Mouse (Mus musculus) CH12.LX (cell line): ENCODE measurements around the gene Wdfy4. TPM values are rescaled to one million over a fixed set of nuclear protein-coding genes. Genes with fewer than 3 reads are reported as not detected.

ENCODE experiments used
- DNase-seq: peaks from one replicate; pipeline ENCODE4 v3.0.0-alpha.2; 2013; ENCODE audit errors: extremely low read depth
- H3K27ac ChIP-seq: 2 replicates; pipeline ENCODE4 v1.5.1; 2012; ENCODE audit warnings: low read depth, mild to moderate bottlenecking, control low read depth, moderate library complexity; ENCODE audit not compliant: insufficient read depth
- H3K27me3 ChIP-seq: replicated peaks from 2 replicates; pipeline ENCODE3; 2012; ENCODE audit warnings: inconsistent platforms
- H3K36me3 ChIP-seq, 2 experiments: replicated peaks in 1 of 2; 2 replicates each; pipeline versions ENCODE3 to v1.6.1; 2012; ENCODE audit warnings: inconsistent platforms in 1 of 2, low read length in 1 of 2, mild to moderate bottlenecking in 1 of 2, mixed read lengths in 1 of 2, moderate library complexity in 1 of 2; ENCODE audit not compliant: control insufficient read depth in 1 of 2, insufficient read depth in 1 of 2
- H3K4me1 ChIP-seq, 2 experiments: 2 replicates each; pipeline ENCODE4 v1.6.1; 2012; ENCODE audit warnings: inconsistent platforms in 1 of 2, moderate library complexity in 1 of 2; ENCODE audit not compliant: insufficient read depth in 2 of 2, control insufficient read depth in 1 of 2
- H3K4me2 ChIP-seq: 2 replicates; pipeline ENCODE4 v1.6.1; 2012; ENCODE audit warnings: low read depth, mild to moderate bottlenecking, control low read depth; ENCODE audit not compliant: poor library complexity, insufficient read depth, severe bottlenecking
- H3K4me3 ChIP-seq, 3 experiments: fragments of 150-350 bp in 1 of 3; sonication (generic) in 1 of 3; replicated peaks in 1 of 3; 2 replicates each; pipeline versions ENCODE3 to v1.5.1; 2011 to 2012; ENCODE audit warnings: low read depth in 2 of 3, low read length in 2 of 3, mild to moderate bottlenecking in 2 of 3, moderate library complexity in 2 of 3, control low read depth in 1 of 3, improper control_type of control experiment in 1 of 3, inconsistent platforms in 1 of 3, mixed read lengths in 1 of 3; ENCODE audit not compliant: poor library complexity in 1 of 3
- H3K79me2 ChIP-seq: replicated peaks from 2 replicates; pipeline ENCODE4 v1.6.1; 2012; ENCODE audit warnings: mild to moderate bottlenecking, moderate library complexity; ENCODE audit not compliant: control insufficient read depth, poor library complexity, insufficient read depth, severe bottlenecking; ENCODE audit errors: extremely low read depth
- H3K9ac ChIP-seq: 2 replicates; pipeline ENCODE4 v1.6.1; 2012; ENCODE audit warnings: low read depth, mild to moderate bottlenecking, control low read depth, moderate library complexity; ENCODE audit not compliant: insufficient read depth
- H3K9me3 ChIP-seq: replicated peaks from 2 replicates; pipeline ENCODE3; 2012; ENCODE audit warnings: low read length, inconsistent platforms, mixed read lengths
- CHD2 ChIP-seq: IDR thresholded peaks from 2 replicates; pipeline ENCODE4 v1.6.1; 2011; ENCODE audit warnings: low read length, improper control_type of control experiment
- E2F4 ChIP-seq: IDR thresholded peaks from 2 replicates; pipeline ENCODE4 v1.6.1; 2011; ENCODE audit warnings: low read depth, low read length, improper control_type of control experiment; ENCODE audit not compliant: insufficient replicate concordance
- ELF1 ChIP-seq: IDR thresholded peaks from 2 replicates; pipeline ENCODE4 v1.6.1; 2014; ENCODE audit warnings: low read depth, mild to moderate bottlenecking, inconsistent platforms, low read length, improper control_type of control experiment
- EP300 ChIP-seq: IDR thresholded peaks from 2 replicates; pipeline ENCODE4 v1.6.1; 2011; ENCODE audit warnings: low read length, improper control_type of control experiment
- JUN ChIP-seq: IDR thresholded peaks from 2 replicates; pipeline ENCODE4 v1.6.1; 2011; ENCODE audit warnings: low read depth, mild to moderate bottlenecking, low read length, improper control_type of control experiment, moderate library complexity; ENCODE audit not compliant: insufficient read depth
- KAT2A ChIP-seq: IDR thresholded peaks from 2 replicates; pipeline ENCODE4 v1.6.1; 2012; ENCODE audit warnings: low read length, improper control_type of control experiment, inconsistent platforms; ENCODE audit not compliant: insufficient replicate concordance
- MAZ ChIP-seq: IDR thresholded peaks from 2 replicates; pipeline ENCODE4 v1.6.1; 2012; ENCODE audit warnings: low read depth, mild to moderate bottlenecking, inconsistent platforms, low read length, improper control_type of control experiment, moderate library complexity
- MEF2A ChIP-seq: IDR thresholded peaks from 2 replicates; pipeline ENCODE4 v1.6.1; 2014; ENCODE audit warnings: low read depth, mild to moderate bottlenecking, inconsistent platforms, low read length, improper control_type of control experiment, borderline replicate concordance
- NELFE ChIP-seq: IDR thresholded peaks from 2 replicates; pipeline ENCODE4 v1.6.1; 2011; ENCODE audit warnings: low read depth, low read length, improper control_type of control experiment
- PAX5 ChIP-seq: IDR thresholded peaks from 2 replicates; pipeline ENCODE4 v1.6.1; 2012; ENCODE audit warnings: low read length, inconsistent platforms, mixed read lengths
- POLR2A ChIP-seq: IDR thresholded peaks from 2 replicates; pipeline ENCODE4 v1.6.1; 2011; ENCODE audit warnings: low read depth, mild to moderate bottlenecking, improper control_type of control experiment, low read length
- SIN3A ChIP-seq: IDR thresholded peaks from 2 replicates; pipeline ENCODE4 v1.6.1; 2012; ENCODE audit warnings: low read length, improper control_type of control experiment, inconsistent platforms
- SMC3 ChIP-seq: IDR thresholded peaks from 2 replicates; pipeline ENCODE4 v1.6.1; 2011; ENCODE audit warnings: low read depth, low read length, improper control_type of control experiment
- TCF12 ChIP-seq: IDR thresholded peaks from 2 replicates; pipeline ENCODE4 v1.6.1; 2014; ENCODE audit warnings: low read depth, mild to moderate bottlenecking, inconsistent platforms, low read length, improper control_type of control experiment
- USF2 ChIP-seq: conservative IDR thresholded peaks from 2 replicates; pipeline ENCODE4 v1.6.1; 2011; ENCODE audit warnings: low read depth, low read length, improper control_type of control experiment
- ZC3H11A ChIP-seq: IDR thresholded peaks from 2 replicates; pipeline ENCODE4 v1.6.1; 2012; ENCODE audit warnings: low read depth, mild to moderate bottlenecking, inconsistent platforms, low read length, improper control_type of control experiment
- ZMIZ1 ChIP-seq: IDR thresholded peaks from 2 replicates; pipeline ENCODE4 v1.6.1; 2012; ENCODE audit warnings: low read depth, mild to moderate bottlenecking, inconsistent platforms, low read length, improper control_type of control experiment
- dilution Hi-C: fragments of 300-500 bp; cut with MboI; formaldehyde crosslinking; loops from 2 replicates; pipeline ENCODE4 v1.14.3; 2020; ENCODE audit warnings: low sequenced_read_pairs; ENCODE audit not compliant: extremely low pct_unique_long_range_greater_than_20kb, extremely low pct_ligation_motif_present
- in situ Hi-C: fragments of 300-500 bp; cut with MboI; formaldehyde crosslinking; loops from 3 replicates; pipeline ENCODE4 v1.14.3; 2019; ENCODE audit warnings: low sequenced_read_pairs, low pct_ligation_motif_present, low pct_unique_long_range_greater_than_20kb, mixed read lengths
- polyA plus RNA-seq: library from polyadenylated mRNA; unstranded; fragments of >175 nt; gene quantifications from 2 replicates; pipeline ENCODE4 v1.2.1, GENCODE M21; 2012; ENCODE audit warnings: low read depth; ENCODE audit not compliant: insufficient read length
- total RNA-seq, 2 experiments: library from RNA; depleted of rRNA; stranded (reverse); fragments of 300-350 nt in 1 of 2; fragments of >200 nt in 1 of 2; gene quantifications; 2 replicates each; pipeline ENCODE4 v1.2.3; 2012 to 2014

Wdfy4 gene
- total and polyA plus RNA-seq, 3 experiments: 56.0 to 140 (median 115) TPM

- H3K36me3 ChIP-seq: peaks cover 9 to 18% of the 10 kb centered on the region in 2 experiments
- H3K27me3 ChIP-seq: no peaks in the 10 kb centered on the region
- dilution Hi-C loops: no loop called here
- peaks cover 24% of the 10 kb centered on the region for H3K79me2 ChIP-seq
- no peak overlapping the region for H3K4me3 ChIP-seq
- H3K9me3 ChIP-seq: peaks cover 7% of the 10 kb centered on the region
- in situ Hi-C loops: no loop called here
- no peak overlapping the region; the same call in 1 of the 2 replicates for H3K9ac ChIP-seq
- no peak overlapping the region for H3K4me2 ChIP-seq
- no peak for TF ChIP-seq NELFE
- peaks cover 25 to 61% of the 10 kb centered on the region in 2 experiments for H3K4me1 ChIP-seq
- no peak overlapping the region for H3K27ac ChIP-seq
- DNase-seq: no peak
Observed at GRCm38 (mm10) chr14:33187201-33187600, 1.9 kb upstream of the Wdfy4 start.

DNA sequence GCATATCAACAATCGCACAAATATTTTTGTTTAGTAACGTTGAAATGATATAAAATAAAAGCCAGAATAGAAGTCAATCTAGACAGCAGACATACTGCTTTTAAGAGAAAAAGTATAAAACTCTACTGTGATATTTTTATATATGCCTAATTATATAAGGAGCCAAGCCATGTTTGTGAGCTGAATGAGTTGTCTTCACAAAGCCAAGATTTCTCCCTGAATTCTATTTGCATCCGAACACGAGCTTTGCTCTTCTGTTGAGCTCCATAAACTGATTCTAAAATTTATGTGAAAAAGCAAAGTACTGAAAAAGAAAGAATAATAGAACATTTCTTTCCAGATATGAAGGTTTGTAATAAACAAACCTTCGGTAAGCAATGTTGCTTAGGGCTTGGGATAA lies 5.2 kb downstream of the Wdfy4 start:
- Histone ChIP-seq H3K79me2 (peaks cover 75% of the 10 kb centered on the region), H3K27me3 (no peaks in the 10 kb centered on the region), H3K4me3 (no peak overlapping the region), H3K4me2 (0 out of 2 replicates have a peak overlapping the region, but pooled peaks have one; percentile 7), H3K27ac (no peak overlapping the region), H3K9me3 (peaks cover 13% of the 10 kb centered on the region), H3K36me3 (peaks cover 49 to 74% of the 10 kb centered on the region in 2 experiments), H3K4me1 (peaks cover 23 to 34% of the 10 kb centered on the region in 2 experiments), H3K9ac (no peak overlapping the region)
- no peak for DNase-seq
- TF ChIP-seq E2F4: no peak
- no peak for TF ChIP-seq EP300
- TF ChIP-seq JUN: no peak
- no peak for TF ChIP-seq MAZ
- TF ChIP-seq PAX5: no peak
- no peak for TF ChIP-seq ELF1
- TF ChIP-seq ZC3H11A: no peak
- TF ChIP-seq SIN3A: no peak
- no peak for TF ChIP-seq NELFE
- TF ChIP-seq KAT2A: no peak
- no peak for TF ChIP-seq SMC3
- no peak for TF ChIP-seq POLR2A
- no peak for TF ChIP-seq CHD2
- dilution Hi-C loops (no loop called here), in situ Hi-C loops (no loop called here)

GRCm38 (mm10) chr14:33175059-33175821 lies 10.1 kb downstream of the Wdfy4 start:
- Histone ChIP-seq H3K9ac (no peak overlapping the region), H3K4me2 (no peak overlapping the region), H3K79me2 (peaks cover 81% of the 10 kb centered on the region), H3K27ac (no peak overlapping the region), H3K36me3 (peaks cover 47 to 92% of the 10 kb centered on the region in 2 experiments), H3K9me3 (peaks cover 24% of the 10 kb centered on the region), H3K4me1 (peaks cover 20 to 52% of the 10 kb centered on the region in 2 experiments), H3K27me3 (no peaks in the 10 kb centered on the region), H3K4me3 (no peak overlapping the region)
- TF ChIP-seq E2F4 (no peak), ZMIZ1 (no peak), MEF2A (no peak), POLR2A (0 out of 2 replicates have a peak, but pooled peaks have one; percentile 24), USF2 (no peak), TCF12 (no peak)
- no peak for DNase-seq
- in situ Hi-C loops (no loop called here), dilution Hi-C loops (no loop called here)
